Mouse (Mus musculus): ENCODE results near the gene Pip4k2b.
"Not testable (repeated sequence)": the region's sequence is repeated elsewhere in the genome, so short reads cannot be mapped to it uniquely, and the experiment has no call there.

Gene Pip4k2b

GRCm38 (mm10) chr11:97714784-97715760 is 29.4 kb downstream of the Pip4k2b start:
- no peak for DNase-seq (ENCODE audit: low spot score)

- DNase-seq (ENCODE audit: low spot score), result no peak
Measured at GRCm38 (mm10) chr11:97714356-97714755, 30.1 kb downstream of the Pip4k2b start.

- DNase-seq (ENCODE audit: low spot score), result no peak
Measured at GRCm38 (mm10) chr11:97713896-97714295, 30.6 kb downstream of the Pip4k2b start.

- no peak for DNase-seq (ENCODE audit: low spot score)
Measured at GRCm38 (mm10) chr11:97712286-97712685, 32.2 kb downstream of the Pip4k2b start.

- DNase-seq (ENCODE audit: low spot score), result no peak
Measured at GRCm38 (mm10) chr11:97711200-97711900, 33.2 kb downstream of the Pip4k2b start.

GRCm38 (mm10) chr11:97710067-97710466 is 34.4 kb downstream of the Pip4k2b start:
- not testable (repeated sequence) for DNase-seq (ENCODE audit: low spot score)

GRCm38 (mm10) chr11:97703039-97703826 is 41.3 kb downstream of the Pip4k2b start, which contains the start of gene Psmb3:
Psmb3 (plus strand) TSS chr11:97703399.
- peak; percentile 97 for DNase-seq (ENCODE audit: low spot score)

- peak; percentile 71 for DNase-seq (ENCODE audit: low spot score)
Measured at GRCm38 (mm10) chr11:97702393-97702745, 42.1 kb downstream of the Pip4k2b start.

GRCm38 (mm10) chr11:97701581-97702392 is 42.7 kb downstream of the Pip4k2b start:
- no peak for DNase-seq (ENCODE audit: low spot score)

- DNase-seq (ENCODE audit: low spot score), result no peak
Measured at GRCm38 (mm10) chr11:97700746-97701580, 43.5 kb downstream of the Pip4k2b start.

- peak; percentile 63 for DNase-seq (ENCODE audit: low spot score)
Measured at GRCm38 (mm10) chr11:97700003-97700745, 44.3 kb downstream of the Pip4k2b start, which contains the start of gene Pcgf2. Pcgf2 (minus strand) TSS chr11:97700497.

GRCm38 (mm10) chr11:97699626-97700002 is 44.9 kb downstream of the Pip4k2b start:
- no peak for DNase-seq (ENCODE audit: low spot score)

- peak; percentile 52 for DNase-seq (ENCODE audit: low spot score)
Measured at GRCm38 (mm10) chr11:97698741-97699611, 45.5 kb downstream of the Pip4k2b start.

- DNase-seq (ENCODE audit: low spot score), result no peak
Measured at GRCm38 (mm10) chr11:97697891-97698529, 46.5 kb downstream of the Pip4k2b start.

- no peak for DNase-seq (ENCODE audit: low spot score)
Measured at GRCm38 (mm10) chr11:97697199-97697890, 47.2 kb downstream of the Pip4k2b start.

GRCm38 (mm10) chr11:97696669-97697068 is 47.8 kb downstream of the Pip4k2b start:
- DNase-seq (ENCODE audit: low spot score), result no peak

- DNase-seq (ENCODE audit: low spot score), result no peak
Measured at GRCm38 (mm10) chr11:97695712-97696401, 48.6 kb downstream of the Pip4k2b start.
